Mouse (Mus musculus) liver, embryonic 14.5 days (tissue): ENCODE measurements around the gene Itgad.

Experiments used
- CTCF ChIP-seq: IDR thresholded peaks from 2 replicates; pipeline ENCODE4 v1.5.1; 2016; ENCODE audit warnings: antibody characterized with exemption, low read depth, control low read depth
- EP300 ChIP-seq: IDR thresholded peaks from 2 replicates; pipeline ENCODE4 v1.6.1; 2016; ENCODE audit warnings: antibody characterized with exemption, low read depth

DNA sequence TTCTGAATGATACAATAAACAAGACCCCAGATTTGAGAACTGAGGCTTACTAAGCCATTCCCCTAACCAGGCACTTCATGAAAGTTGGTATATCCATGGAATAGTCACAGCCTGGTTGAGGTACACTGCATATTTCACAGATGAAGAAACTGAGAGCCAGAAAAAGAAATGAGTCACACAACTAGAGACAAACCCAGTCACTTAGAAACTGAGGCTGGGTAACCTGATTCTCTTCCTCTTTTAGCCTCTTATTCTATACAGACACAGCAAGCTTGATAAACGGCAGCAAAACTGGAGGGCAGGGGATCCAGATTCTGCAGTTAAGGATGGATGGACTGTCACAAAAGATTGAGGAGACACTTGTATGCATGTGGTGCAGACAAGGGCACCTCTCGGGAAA is 80.6 kb downstream of the Itgad start:
- TF ChIP-seq CTCF (no peak), EP300 (no peak)
